Comparison of ENCODE assay signal across 10 mouse cellular contexts in genomic region chr4:152285505-152285904, GRCm38 (mm10). TPM values are rescaled to one million over a fixed set of nuclear protein-coding genes. Genes with fewer than 3 reads are reported as not detected.
A peak's percentile ranks its signal among the peaks of the same experiment; 100 is the strongest.
DNase-seq lines count a peak whose midpoint lies in the region; ATAC-seq and TF ChIP-seq lines count a peak whose summit lies in the region.
"Had no signal": no experiment of that assay in that cellular context is flagged by ENCODE, and none has a peak within 500 bp of the region (broad histone marks: within the 10 kb centered on the region; RNA-seq: fewer than 3 reads in every experiment).

No protein-coding gene starts in this region.

- no peak for ATAC-seq in forebrain, embryonic 13.5 days
- ATAC-seq in forebrain, embryonic 12.5 days (ENCODE audit: low FRiP score) = no peak
- no peak for ATAC-seq in embryonic facial prominence, embryonic 11.5 days (replicated peaks; ENCODE audit: insufficient number of reproducible peaks, low FRiP score, low TSS enrichment, low read depth)

- 0 out of 2 replicates have a peak overlapping the region, but pooled peaks have one; percentile 41 for H3K9ac ChIP-seq in forebrain, embryonic 13.5 days
- no peak overlapping the region for H3K9ac ChIP-seq in forebrain, embryonic 12.5 days
- no peak overlapping the region for H3K9ac ChIP-seq in embryonic facial prominence, embryonic 11.5 days (replicated peaks; ENCODE audit: low read length)

- DNase-seq in testis, postnatal 14 days (ENCODE audit: low spot score) = no peak
- DNase-seq in embryonic facial prominence, embryonic 11.5 days (ENCODE audit: low spot score) = peak; percentile 78
- DNase-seq in kidney, postnatal 36 days = peak; percentile 71 to 82
- peak; percentile 31 to 50 for DNase-seq in natural killer cell, adult 2 months (ENCODE audit: low spot score in 2 of 2)
- no peak for DNase-seq in ovary, postnatal 14 days (ENCODE audit: low spot score)

- peaks cover 94% of the 10 kb centered on the region for H3K27me3 ChIP-seq in forebrain, embryonic 13.5 days
- peaks cover 98% of the 10 kb centered on the region for H3K27me3 ChIP-seq in forebrain, embryonic 12.5 days
- H3K27me3 ChIP-seq in testis, adult 2 months (ENCODE audit: control insufficient read depth, insufficient read depth, low read length) = no peaks in the 10 kb centered on the region
- H3K27me3 ChIP-seq in embryonic facial prominence, embryonic 11.5 days (ENCODE audit: control insufficient read depth, insufficient read depth, low read length) = peaks cover 87% of the 10 kb centered on the region

- 2% methylated on average over 10 of the region's 10 CpGs for WGBS in forebrain, embryonic 13.5 days
- 3% methylated on average over 10 of the region's 10 CpGs for WGBS in forebrain, embryonic 12.5 days
- WGBS in embryonic facial prominence, embryonic 11.5 days = 3% methylated on average over 10 of the region's 10 CpGs

- no peak overlapping the region for H3K4me2 ChIP-seq in forebrain, embryonic 13.5 days
- H3K4me2 ChIP-seq in forebrain, embryonic 12.5 days = no peak overlapping the region
- no peak overlapping the region for H3K4me2 ChIP-seq in embryonic facial prominence, embryonic 11.5 days (ENCODE audit: low read depth, low read length)

- TF ChIP-seq POLR2A in testis, adult 2 months (IDR thresholded peaks at IDR 0.05; ENCODE audit: control insufficient read depth, low read depth, low read length) = no peak

- no peak overlapping the region for H3K4me3 ChIP-seq in forebrain, embryonic 13.5 days
- H3K4me3 ChIP-seq in forebrain, embryonic 12.5 days (replicated peaks) = no peak overlapping the region
- no peak overlapping the region for H3K4me3 ChIP-seq in testis, adult 2 months (ENCODE audit: control insufficient read depth, low read depth, low read length)
- H3K4me3 ChIP-seq in embryonic facial prominence, embryonic 11.5 days (ENCODE audit: low read depth, low read length) = no peak overlapping the region
- H3K4me3 ChIP-seq: myocyte had no signal

- H3K9me3 ChIP-seq in forebrain, embryonic 13.5 days (replicated peaks) = no peaks in the 10 kb centered on the region
- no peaks in the 10 kb centered on the region for H3K9me3 ChIP-seq in forebrain, embryonic 12.5 days
- H3K9me3 ChIP-seq in embryonic facial prominence, embryonic 11.5 days (replicated peaks; ENCODE audit: control insufficient read depth, low read length) = no peaks in the 10 kb centered on the region

- H3K27ac ChIP-seq in forebrain, embryonic 13.5 days = no peak overlapping the region
- H3K27ac ChIP-seq in forebrain, embryonic 12.5 days = no peak overlapping the region
- H3K27ac ChIP-seq in testis, adult 2 months (ENCODE audit: control insufficient read depth, insufficient read depth, low read depth, low read length) = no peak overlapping the region
- H3K27ac ChIP-seq in embryonic facial prominence, embryonic 11.5 days (replicated peaks; ENCODE audit: low read depth, low read length) = no peak overlapping the region

- peak; percentile 14; the same call in 1 of the 2 replicates for TF ChIP-seq CTCF in testis, adult 2 months (IDR thresholded peaks at IDR 0.05; ENCODE audit: control insufficient read depth, insufficient read depth, insufficient replicate concordance, low read depth, low read length)

- no peaks in the 10 kb centered on the region for H3K36me3 ChIP-seq in forebrain, embryonic 13.5 days (ENCODE audit: poor library complexity, severe bottlenecking)
- H3K36me3 ChIP-seq in forebrain, embryonic 12.5 days (replicated peaks) = no peaks in the 10 kb centered on the region
- H3K36me3 ChIP-seq in testis, adult 2 months (ENCODE audit: control insufficient read depth, insufficient read depth, low read length) = no peaks in the 10 kb centered on the region
- no peaks in the 10 kb centered on the region for H3K36me3 ChIP-seq in embryonic facial prominence, embryonic 11.5 days (replicated peaks; ENCODE audit: control insufficient read depth, insufficient read depth, low read depth, low read length)
- H3K36me3 ChIP-seq: G1E had no signal

- peaks cover 50% of the 10 kb centered on the region for H3K4me1 ChIP-seq in forebrain, embryonic 13.5 days
- peaks cover 49% of the 10 kb centered on the region for H3K4me1 ChIP-seq in forebrain, embryonic 12.5 days
- peaks cover 35% of the 10 kb centered on the region for H3K4me1 ChIP-seq in testis, adult 2 months (ENCODE audit: control insufficient read depth, insufficient read depth, low read length)
- peaks cover 7% of the 10 kb centered on the region for H3K4me1 ChIP-seq in embryonic facial prominence, embryonic 11.5 days (ENCODE audit: control insufficient read depth, insufficient read depth, low read length)

RNA-seq across cellular contexts. Expression of gene Hes3, which starts 6.0 kb away (rescaled TPM):
- not detected in 2 replicates for polyA plus RNA-seq in forebrain, embryonic 13.5 days (2015; fragmentation: Nextera tagmentation; extraction: Ambion mirVana)
- 0.43 and 0.46 TPM in 2 replicates for polyA plus RNA-seq in forebrain, embryonic 12.5 days (2016; fragmentation: Nextera tagmentation; extraction: Ambion mirVana)
- polyA plus RNA-seq in testis, adult 2 months (2012; rRNA removed) = 1.5 and 1.6 TPM in 2 replicates
- polyA plus RNA-seq in embryonic facial prominence, embryonic 11.5 days (2014; fragmentation: Nextera tagmentation; extraction: Ambion mirVana) = 0.32 and 0.65 TPM in 2 replicates
- polyA plus RNA-seq: G1E had no signal

RNA-seq across cellular contexts. Expression of gene Gpr153, which starts 11.5 kb away (rescaled TPM):
- 2.2 and 3.2 TPM in 2 replicates for polyA plus RNA-seq in forebrain, embryonic 13.5 days (2015; fragmentation: Nextera tagmentation; extraction: Ambion mirVana)
- polyA plus RNA-seq in forebrain, embryonic 12.5 days (2016; fragmentation: Nextera tagmentation; extraction: Ambion mirVana) = 5.8 and 6.9 TPM in 2 replicates
- 17.2 and 18.9 TPM in 2 replicates for polyA plus RNA-seq in testis, adult 2 months (2012; rRNA removed)
- 4.3 and 5.9 TPM in 2 replicates for polyA plus RNA-seq in embryonic facial prominence, embryonic 11.5 days (2014; fragmentation: Nextera tagmentation; extraction: Ambion mirVana)

RNA-seq across cellular contexts. Expression of gene Icmt, which starts 11.5 kb away (rescaled TPM):
- 13.4 and 16.8 TPM in 2 replicates for polyA plus RNA-seq in forebrain, embryonic 13.5 days (2015; fragmentation: Nextera tagmentation; extraction: Ambion mirVana)
- polyA plus RNA-seq in forebrain, embryonic 12.5 days (2016; fragmentation: Nextera tagmentation; extraction: Ambion mirVana) = 20.3 and 21.3 TPM in 2 replicates
- 50.9 and 51.6 TPM in 2 replicates for polyA plus RNA-seq in testis, adult 2 months (2012; rRNA removed)
- 23.4 and 24.8 TPM in 2 replicates for polyA plus RNA-seq in embryonic facial prominence, embryonic 11.5 days (2014; fragmentation: Nextera tagmentation; extraction: Ambion mirVana)

RNA-seq across cellular contexts. Expression of gene Rnf207, which starts 33.3 kb away (rescaled TPM):
- 1.7 and 2.0 TPM in 2 replicates for polyA plus RNA-seq in forebrain, embryonic 13.5 days (2015; fragmentation: Nextera tagmentation; extraction: Ambion mirVana)
- polyA plus RNA-seq in forebrain, embryonic 12.5 days (2016; fragmentation: Nextera tagmentation; extraction: Ambion mirVana) = 1.5 and 2.7 TPM in 2 replicates
- 0.22 and 0.43 TPM in 2 replicates for polyA plus RNA-seq in testis, adult 2 months (2012; rRNA removed)
- 0.41 and 1.0 TPM in 2 replicates for polyA plus RNA-seq in embryonic facial prominence, embryonic 11.5 days (2014; fragmentation: Nextera tagmentation; extraction: Ambion mirVana)
- polyA plus RNA-seq: G1E had no signal

RNA-seq across cellular contexts. Expression of gene Rpl22, which starts 40.0 kb away (rescaled TPM):
- 265 and 331 TPM in 2 replicates for polyA plus RNA-seq in forebrain, embryonic 13.5 days (2015; fragmentation: Nextera tagmentation; extraction: Ambion mirVana)
- polyA plus RNA-seq in forebrain, embryonic 12.5 days (2016; fragmentation: Nextera tagmentation; extraction: Ambion mirVana) = 319 and 331 TPM in 2 replicates
- polyA plus RNA-seq in testis, adult 2 months (2012; rRNA removed) = 47.5 and 49.7 TPM in 2 replicates
- polyA plus RNA-seq in embryonic facial prominence, embryonic 11.5 days (2014; fragmentation: Nextera tagmentation; extraction: Ambion mirVana) = 404 and 441 TPM in 2 replicates

Comparison
In these comparisons a context has a peak if more than half of its experiments do, and no peak if none do; other contexts are left out.
1. DNase-seq: peak in embryonic facial prominence, embryonic 11.5 days (single experiment), kidney, postnatal 36 days (2 of 2) and natural killer cell, adult 2 months (2 of 2); none in testis, postnatal 14 days (single experiment) and ovary, postnatal 14 days (single experiment).